Mouse (Mus musculus): ENCODE results near the gene Ttc28.

- TF ChIP-seq TAL1 (IDR thresholded peaks at IDR 0.05; ENCODE audit: low read length) (no peak), GATA1 (IDR thresholded peaks at IDR 0.05; ENCODE audit: low read length) (no peak)
These were observed 359.6 kb downstream of the Ttc28 start for GRCm38 (mm10) chr5:111239223-111239622.

Measured in erythroblast, embryonic 14.5 days (primary cell).